Mouse (Mus musculus) lung, postnatal 0 days (tissue): ENCODE data around the gene Plxnb2. TPM values are rescaled to one million over a fixed set of nuclear protein-coding genes. Genes with fewer than 3 reads are reported as not detected.
A peak's percentile ranks its signal among the peaks of the same experiment; 100 is the strongest.

Source experiments
- ATAC-seq: fragments of 200-750 bp; cut with Nextera tagmentation; 2 replicates; pipeline ENCODE4 v1.8.0; 2017; ENCODE audit warnings: moderate library complexity
- DNase-seq: peaks from one replicate; pipeline ENCODE4 v3.0.0-alpha.2; 2016; ENCODE audit warnings: low spot score
- H3K27ac ChIP-seq: fragments of 300-500 bp; sonication (generic); 2 replicates; pipeline ENCODE4 v1.5.1; 2014; ENCODE audit warnings: antibody characterized with exemption, mild to moderate bottlenecking, low read length, mixed read lengths
- H3K27me3 ChIP-seq: fragments of 300-500 bp; sonication (generic); replicated peaks from 2 replicates; pipeline ENCODE4 v1.6.1; 2014; ENCODE audit warnings: low read length, mixed read lengths; ENCODE audit not compliant: insufficient read depth
- H3K36me3 ChIP-seq: fragments of 300-500 bp; sonication (generic); 2 replicates; pipeline ENCODE4 v1.6.1; 2014; ENCODE audit warnings: low read length, mixed read lengths; ENCODE audit not compliant: insufficient read depth
- H3K4me1 ChIP-seq: fragments of 300-500 bp; sonication (generic); 2 replicates; pipeline ENCODE4 v1.6.1; 2014; ENCODE audit warnings: antibody characterized with exemption, low read depth, low read length, mixed read lengths; ENCODE audit not compliant: insufficient read depth
- H3K4me2 ChIP-seq: fragments of 300-500 bp; sonication (generic); replicated peaks from 2 replicates; pipeline ENCODE4 v1.6.1; 2014; ENCODE audit warnings: low read depth, mild to moderate bottlenecking, low read length, moderate library complexity, mixed read lengths
- H3K4me3 ChIP-seq: fragments of 300-500 bp; sonication (generic); 2 replicates; pipeline ENCODE4 v1.5.1; 2014; ENCODE audit warnings: low read depth, low read length
- H3K9ac ChIP-seq: fragments of 300-500 bp; sonication (generic); replicated peaks from 2 replicates; pipeline ENCODE4 v1.6.1; 2014; ENCODE audit warnings: low read depth, mild to moderate bottlenecking
- H3K9me3 ChIP-seq: fragments of 300-500 bp; sonication (generic); 2 replicates; pipeline ENCODE4 v1.6.1; 2016; ENCODE audit warnings: low read length, mixed read lengths
- CTCF ChIP-seq: IDR thresholded peaks from 2 replicates; pipeline ENCODE4 v1.5.1; 2016; ENCODE audit warnings: antibody characterized with exemption, mild to moderate bottlenecking
- EP300 ChIP-seq: IDR thresholded peaks from 2 replicates; pipeline ENCODE4 v1.6.1; 2016; ENCODE audit warnings: antibody characterized with exemption, mild to moderate bottlenecking, control low read depth
- WGBS: fragments of 180-500 bp; shearing (Covaris S2); extraction: QIAGEN DNeasy Blood & Tissue Kit; methylation state at CpG from one replicate; pipeline ENCODE4 v1.1.7; 2014; 5-methylcytosine and 5-hydroxymethylcytosine counted together
- polyA plus RNA-seq: library from polyadenylated mRNA; unstranded; fragments of >200 nt; fragmentation: Nextera tagmentation; extraction: Ambion mirVana; gene quantifications from 2 replicates; pipeline ENCODE4 v1.2.1, GENCODE M21; 2015

The Plxnb2 gene
- polyA plus RNA-seq, 1 experiment from 2014 or later = 73.1 TPM

DNA sequence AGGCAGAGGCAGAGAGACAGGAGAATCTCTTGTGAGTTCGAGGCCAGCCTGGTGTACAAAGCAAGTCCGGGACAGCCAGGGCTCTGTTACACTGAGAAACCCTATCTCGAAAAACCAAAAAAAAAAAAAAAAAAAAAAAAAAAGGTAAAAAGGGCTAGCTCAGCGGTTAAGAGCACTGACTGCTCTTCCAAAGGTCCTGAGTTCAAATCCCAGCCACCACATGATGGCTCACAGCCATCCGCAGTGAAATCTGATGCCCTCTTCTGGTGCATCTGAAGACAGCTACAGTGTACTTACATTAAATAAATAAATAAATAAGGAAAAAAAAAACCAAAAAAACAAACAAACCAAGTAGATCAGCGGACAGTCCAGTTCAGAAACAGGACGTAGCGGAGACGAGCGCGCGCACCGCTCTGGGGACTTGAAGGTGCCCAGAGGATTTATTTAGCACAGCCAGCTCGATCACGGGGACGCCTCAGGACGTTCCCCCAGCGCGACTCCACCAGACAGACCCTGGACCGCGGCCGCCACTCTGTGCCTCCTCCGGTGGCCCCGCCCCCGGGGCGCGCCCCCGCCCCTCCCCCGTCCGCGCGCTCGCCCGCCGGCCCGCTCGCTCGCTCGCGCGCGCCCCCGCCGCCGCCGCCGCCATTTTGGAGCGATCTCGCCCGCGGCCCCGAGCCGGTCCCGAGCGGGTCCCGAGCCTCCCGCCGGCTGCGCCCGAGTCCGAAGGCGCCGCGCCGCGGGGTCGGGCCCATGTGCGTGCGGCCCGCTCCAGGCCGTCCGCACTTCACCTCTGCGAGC lies 30.5 kb upstream of the Plxnb2 start, which contains the start of gene Ppp6r2:
Gene Ppp6r2, plus strand, starts transcription at position 639 of the 801 bp plus-strand sequence.
- Histone ChIP-seq H3K27ac (peak within 1 kb of the TSS; percentile 84), H3K9ac (peak within 1 kb of the TSS; percentile 86), H3K36me3 (no peaks in the 10 kb centered on the region), H3K4me1 (peaks cover 4% of the 10 kb centered on the region; the same call in 1 of the 2 replicates), H3K4me2 (peak within 1 kb of the TSS; percentile 60), H3K27me3 (no peaks in the 10 kb centered on the region), H3K9me3 (no peaks in the 10 kb centered on the region), H3K4me3 (peak within 1 kb of the TSS; percentile 90)
- TF ChIP-seq EP300 = no peak
- peak; percentile 52 for TF ChIP-seq CTCF
- peak; percentile 85 for ATAC-seq
- 3% methylated on average over 37 of the region's 73 CpGs for WGBS
- peak; percentile 89 for DNase-seq

DNA sequence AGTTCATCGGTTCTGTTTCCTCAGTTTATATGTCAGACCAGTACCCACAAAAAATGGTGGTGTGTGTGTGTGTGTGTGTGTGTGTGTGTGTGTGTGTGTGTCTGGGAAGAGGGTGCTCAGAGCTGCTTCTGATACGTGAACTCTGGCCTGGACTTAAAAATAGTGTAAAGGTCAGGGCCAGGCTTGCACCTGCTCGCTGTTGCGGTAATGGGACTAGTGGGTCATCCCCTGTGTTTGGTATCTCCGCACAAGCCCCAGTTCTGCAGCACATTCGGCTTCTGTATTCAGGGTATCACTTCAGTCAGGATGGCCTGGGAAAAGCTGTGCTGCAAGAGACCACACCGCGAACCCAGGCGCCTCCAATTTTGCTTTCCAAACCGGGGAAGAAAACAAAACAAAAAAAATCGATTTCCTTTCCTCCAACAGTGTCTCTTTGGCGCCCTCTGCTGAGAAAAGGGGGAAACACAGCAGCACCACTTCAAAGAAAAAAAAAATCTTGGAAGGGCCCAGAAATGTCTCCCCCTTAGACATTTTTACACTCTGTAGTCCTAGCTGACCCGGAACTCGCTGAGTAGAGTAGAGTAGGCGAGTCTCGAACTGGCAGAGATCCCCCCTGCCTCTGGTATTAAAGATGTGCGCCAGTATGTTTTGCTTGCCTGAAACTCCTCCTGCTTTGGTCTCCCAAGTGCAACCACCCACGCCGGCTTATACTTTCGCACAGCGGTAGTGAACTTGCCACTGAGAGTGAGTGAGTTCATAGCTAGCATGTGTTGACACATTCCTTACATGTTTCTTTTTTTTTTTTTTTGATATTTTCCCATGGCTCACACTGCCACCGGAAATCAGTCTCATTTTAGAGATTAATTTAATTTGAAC lies 29.5 kb upstream of the Plxnb2 start:
- TF ChIP-seq EP300 = no peak; the same call in 1 of the 2 replicates
- TF ChIP-seq CTCF = peak; percentile 82
- peak overlapping the region; percentile 84 for H3K27ac ChIP-seq
- DNase-seq (peak; percentile 93), ATAC-seq (peak; percentile 54)
- H3K36me3 ChIP-seq = no peaks in the 10 kb centered on the region
- H3K27me3 ChIP-seq = no peaks in the 10 kb centered on the region
- WGBS = 9% methylated on average over 22 of the region's 22 CpGs
- peaks cover 4% of the 10 kb centered on the region; the same call in 1 of the 2 replicates for H3K4me1 ChIP-seq
- peak overlapping the region; percentile 90; the same call in 1 of the 2 replicates for H3K4me3 ChIP-seq
- H3K9ac ChIP-seq = no peak overlapping the region
- no peaks in the 10 kb centered on the region for H3K9me3 ChIP-seq
- H3K4me2 ChIP-seq = peak overlapping the region; percentile 60

DNA sequence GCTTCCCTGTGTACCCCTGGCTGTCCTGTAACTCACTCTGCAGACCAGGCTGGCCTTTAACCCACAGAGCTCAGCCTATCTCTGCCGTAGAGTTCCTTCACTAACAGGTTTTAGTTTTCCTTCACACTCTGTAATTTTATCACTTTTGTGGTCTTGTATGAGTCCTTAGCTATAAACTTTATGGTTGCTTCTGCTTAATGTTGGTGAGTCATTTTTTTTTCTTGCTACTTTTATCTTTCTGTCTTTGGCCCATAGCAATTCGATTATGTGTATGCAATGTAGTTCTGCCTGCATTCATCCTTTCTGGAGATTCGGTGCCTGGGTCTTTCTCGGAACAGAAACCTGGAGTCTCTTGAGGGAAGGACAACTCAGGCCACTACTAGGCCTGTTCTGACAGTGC lies 26.9 kb upstream of the Plxnb2 start:
- no peak overlapping the region for H3K4me2 ChIP-seq
- H3K27ac ChIP-seq = no peak overlapping the region
- no peak for TF ChIP-seq EP300
- no peak for TF ChIP-seq CTCF
- no peaks in the 10 kb centered on the region for H3K9me3 ChIP-seq
- 87% methylated on average over 4 of the region's 4 CpGs for WGBS
- DNase-seq = no peak
- no peaks in the 10 kb centered on the region for H3K36me3 ChIP-seq
- no peak overlapping the region for H3K4me3 ChIP-seq
- ATAC-seq = no peak
- no peaks in the 10 kb centered on the region for H3K27me3 ChIP-seq
- H3K4me1 ChIP-seq = peaks cover 3% of the 10 kb centered on the region; the same call in 1 of the 2 replicates
- H3K9ac ChIP-seq = no peak overlapping the region

DNA sequence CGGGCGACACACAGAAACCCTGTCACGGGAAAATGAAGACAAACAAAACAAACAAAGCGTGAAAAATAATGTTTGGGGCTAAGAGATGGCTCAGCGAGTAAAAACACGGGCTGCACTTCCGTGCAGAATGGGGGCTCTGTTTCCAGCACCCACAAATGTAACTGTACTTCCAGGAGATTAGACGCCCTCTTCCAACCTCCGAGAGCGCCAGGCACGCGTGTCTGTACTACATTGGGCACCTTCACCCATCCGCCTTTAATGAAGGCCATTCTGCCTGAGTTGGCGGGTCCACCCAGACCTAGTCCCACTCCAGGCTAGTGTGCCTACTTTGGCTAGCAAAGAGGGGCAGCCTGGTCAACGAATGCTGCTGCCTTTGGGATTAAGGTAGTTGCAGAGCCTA lies 16.5 kb upstream of the Plxnb2 start:
- Histone ChIP-seq H3K27ac (peak overlapping the region; percentile 22), H3K4me1 (no peaks in the 10 kb centered on the region), H3K4me2 (peak overlapping the region; percentile 66), H3K4me3 (peak overlapping the region; percentile 98), H3K36me3 (no peaks in the 10 kb centered on the region), H3K9ac (0 out of 2 replicates have a peak overlapping the region, but pooled peaks have one; percentile 9), H3K27me3 (no peaks in the 10 kb centered on the region), H3K9me3 (no peaks in the 10 kb centered on the region)
- TF ChIP-seq CTCF = no peak
- ATAC-seq (no peak), DNase-seq (no peak)
- WGBS = 59% methylated on average over 15 of the region's 15 CpGs

DNA sequence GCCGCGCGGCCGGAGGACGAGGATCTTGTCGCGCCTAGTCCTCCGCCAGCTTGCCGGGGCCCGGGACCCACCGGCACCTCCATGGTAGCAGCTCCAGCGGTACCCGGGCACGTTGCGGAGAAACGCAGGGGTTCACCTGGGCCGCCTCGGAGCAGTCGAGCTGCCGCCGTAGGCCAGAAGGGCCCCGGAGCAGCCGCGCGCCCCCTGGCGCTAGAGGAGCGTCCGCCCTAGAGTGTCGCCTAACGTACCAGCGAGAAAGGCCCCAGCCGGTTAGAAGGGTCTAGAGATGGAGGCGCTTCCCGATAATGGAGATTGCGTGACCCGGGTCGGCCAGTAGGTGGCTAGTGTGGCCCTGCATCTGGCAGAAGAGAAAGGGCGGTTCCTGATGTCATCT lies 15.7 kb upstream of the Plxnb2 start, which contains the start of gene Dennd6b:
Gene Dennd6b, minus strand, starts transcription at position 184 of the 394 bp plus-strand sequence.
- DNase-seq = peak; percentile 98
- WGBS = under 1% methylated on average over 34 of the region's 38 CpGs
- ATAC-seq = peak; percentile 98
- peak; percentile 94 for TF ChIP-seq CTCF
- TF ChIP-seq EP300 = no peak
- H3K36me3 ChIP-seq = no peaks in the 10 kb centered on the region
- peak within 1 kb of the TSS; percentile 98 for H3K4me3 ChIP-seq
- H3K4me2 ChIP-seq = peak within 1 kb of the TSS; percentile 66
- peak within 1 kb of the TSS; percentile 93 for H3K9ac ChIP-seq
- no peaks in the 10 kb centered on the region for H3K9me3 ChIP-seq
- peak within 1 kb of the TSS; percentile 99 for H3K27ac ChIP-seq
- no peaks in the 10 kb centered on the region for H3K27me3 ChIP-seq
- no peaks in the 10 kb centered on the region for H3K4me1 ChIP-seq
